Mouse (Mus musculus) liver, embryonic 14.5 days (tissue): Measurements from ENCODE around the gene Pnlip. TPM values are rescaled to one million over a fixed set of nuclear protein-coding genes. Genes with fewer than 3 reads are reported as not detected.

ENCODE experiments used
- ATAC-seq: fragments of 200-750 bp; cut with Nextera tagmentation; 2 replicates; pipeline ENCODE4 v1.8.0; 2017; ENCODE audit warnings: moderate number of reproducible peaks, mild to moderate bottlenecking, moderate library complexity; ENCODE audit not compliant: insufficient read depth
- DNase-seq, 3 experiments: peaks; one replicate each; pipeline ENCODE4 v3.0.0-alpha.2; 2012 to 2013; ENCODE audit warnings: low read depth in 3 of 3, low spot score in 3 of 3
- H3K27ac ChIP-seq: fragments of 300-500 bp; sonication (generic); 2 replicates; pipeline ENCODE4 v1.5.1; 2014; ENCODE audit warnings: moderate library complexity, mild to moderate bottlenecking, control low read depth, inconsistent platforms
- H3K27me3 ChIP-seq: fragments of 300-500 bp; sonication (generic); 2 replicates; pipeline ENCODE4 v1.6.1; 2014; ENCODE audit warnings: mild to moderate bottlenecking, low read length, moderate library complexity; ENCODE audit not compliant: control insufficient read depth, insufficient read depth
- H3K36me3 ChIP-seq: fragments of 300-500 bp; sonication (generic); replicated peaks from 2 replicates; pipeline ENCODE4 v1.6.1; 2014; ENCODE audit warnings: low read depth; ENCODE audit not compliant: control insufficient read depth, insufficient read depth
- H3K4me1 ChIP-seq, 2 experiments: fragments of 200-500 bp in 1 of 2; fragments of 300-500 bp in 1 of 2; sonication (generic) in 1 of 2; replicated peaks; 2 replicates each; pipeline ENCODE4 v1.6.1; 2012 to 2014; ENCODE audit warnings: antibody characterized with exemption in 1 of 2, inconsistent platforms in 1 of 2, low read length in 1 of 2; ENCODE audit not compliant: control insufficient read depth in 2 of 2, insufficient read depth in 2 of 2
- H3K4me2 ChIP-seq: fragments of 300-500 bp; sonication (generic); 2 replicates; pipeline ENCODE4 v1.6.1; 2014; ENCODE audit warnings: low read depth, mild to moderate bottlenecking, control low read depth, moderate library complexity
- H3K4me3 ChIP-seq, 2 experiments: fragments of 200-500 bp in 1 of 2; fragments of 300-500 bp in 1 of 2; sonication (generic) in 1 of 2; 2 replicates each; pipeline ENCODE4 v1.5.1; 2012 to 2014; ENCODE audit warnings: low read depth in 2 of 2, low read length in 2 of 2, mild to moderate bottlenecking in 2 of 2, control low read depth in 1 of 2, inconsistent platforms in 1 of 2, moderate library complexity in 1 of 2; ENCODE audit not compliant: insufficient read depth in 1 of 2
- H3K9ac ChIP-seq: fragments of 300-500 bp; sonication (generic); replicated peaks from 2 replicates; pipeline ENCODE4 v1.6.1; 2014; ENCODE audit warnings: mild to moderate bottlenecking, control low read depth, moderate library complexity
- H3K9me3 ChIP-seq: fragments of 300-500 bp; sonication (generic); 2 replicates; pipeline ENCODE4 v1.6.1; 2016; ENCODE audit warnings: low read length, mixed read lengths; ENCODE audit not compliant: control insufficient read depth
- CTCF ChIP-seq: IDR thresholded peaks from 2 replicates; pipeline ENCODE4 v1.5.1; 2016; ENCODE audit warnings: antibody characterized with exemption, low read depth, control low read depth
- EP300 ChIP-seq: IDR thresholded peaks from 2 replicates; pipeline ENCODE4 v1.6.1; 2016; ENCODE audit warnings: antibody characterized with exemption, low read depth
- WGBS: fragments of 180-500 bp; shearing (Covaris S2); extraction: QIAGEN DNeasy Blood & Tissue Kit; methylation state at CpG from one replicate; pipeline ENCODE4 v1.1.7; 2014; ENCODE audit not compliant: insufficient replicate concordance; 5-methylcytosine and 5-hydroxymethylcytosine counted together
- polyA plus RNA-seq, 2 experiments: library from polyadenylated mRNA; depleted of rRNA in 1 of 2; stranded (reverse) in 1 of 2; unstranded in 1 of 2; fragments of >200 nt; fragmentation: Nextera tagmentation in 1 of 2; extraction: Ambion mirVana in 1 of 2; gene quantifications; 2 replicates each; pipeline versions ENCODE4 v1.2.1 to v1.2.3; 2012 to 2014

The Pnlip gene
- polyA plus RNA-seq, 2 experiments, result not detected

DNA sequence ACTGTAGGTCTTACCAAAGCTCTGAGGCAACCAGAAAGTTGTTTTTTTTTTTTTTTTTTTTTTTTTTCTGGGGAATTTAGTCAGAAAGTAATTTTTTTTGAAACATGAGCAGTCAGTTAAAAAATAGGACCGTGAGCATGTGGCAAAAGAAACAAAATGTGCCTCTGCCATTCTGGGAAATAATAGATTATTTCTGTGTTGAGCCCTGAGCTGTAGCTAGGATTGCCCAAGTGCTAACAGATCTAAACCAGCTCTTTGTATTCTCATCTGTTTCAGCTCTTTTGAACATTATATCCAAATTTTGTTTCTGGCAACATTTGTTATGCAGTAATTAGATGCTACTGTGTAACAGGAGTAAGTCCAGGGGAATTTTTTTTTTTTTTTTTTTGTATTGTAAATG is 30.7 kb upstream of the Pnlip start:
- H3K4me3 ChIP-seq, result no peak overlapping the region
- TF ChIP-seq CTCF (no peak), EP300 (no peak)
- H3K27ac ChIP-seq, result no peak overlapping the region
- DNase-seq (no peak), ATAC-seq (no peak)
- no peaks in the 10 kb centered on the region for H3K27me3 ChIP-seq
- 46% methylated on average over 1 of the region's 1 CpGs for WGBS
- H3K9ac ChIP-seq, result no peak overlapping the region
- no peak overlapping the region for H3K4me2 ChIP-seq
- no peaks in the 10 kb centered on the region for H3K36me3 ChIP-seq
- no peaks in the 10 kb centered on the region for H3K4me1 ChIP-seq
- no peaks in the 10 kb centered on the region for H3K9me3 ChIP-seq

DNA sequence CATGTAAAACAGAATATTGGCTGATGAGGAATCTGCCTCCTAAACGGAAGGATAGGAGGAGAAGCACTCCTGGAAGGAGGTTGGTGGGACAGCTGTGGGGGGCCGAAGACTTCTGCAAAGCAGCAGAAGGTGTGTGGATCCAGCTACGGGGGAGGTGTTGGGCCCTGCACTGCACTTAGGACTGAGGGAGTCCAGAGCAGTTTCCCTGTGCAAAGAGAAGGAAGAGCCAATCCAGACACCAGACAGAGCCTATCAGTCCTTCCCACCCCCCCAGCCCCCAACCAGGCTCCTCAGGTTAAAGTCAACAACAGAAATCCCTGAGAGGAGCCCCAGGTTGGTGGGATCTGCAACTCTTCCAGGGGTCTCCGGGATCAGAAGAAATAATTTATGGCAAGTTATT is 27.5 kb upstream of the Pnlip start:
- H3K36me3 ChIP-seq, result no peaks in the 10 kb centered on the region
- TF ChIP-seq CTCF (no peak), EP300 (no peak)
- no peak overlapping the region for H3K9ac ChIP-seq
- WGBS, result 48% methylated on average over 4 of the region's 4 CpGs
- H3K4me3 ChIP-seq, result no peak overlapping the region
- no peak for DNase-seq
- H3K4me2 ChIP-seq, result no peak overlapping the region
- no peaks in the 10 kb centered on the region for H3K27me3 ChIP-seq
- no peaks in the 10 kb centered on the region for H3K4me1 ChIP-seq
- no peaks in the 10 kb centered on the region for H3K9me3 ChIP-seq
- no peak for ATAC-seq
- H3K27ac ChIP-seq, result no peak overlapping the region

DNA sequence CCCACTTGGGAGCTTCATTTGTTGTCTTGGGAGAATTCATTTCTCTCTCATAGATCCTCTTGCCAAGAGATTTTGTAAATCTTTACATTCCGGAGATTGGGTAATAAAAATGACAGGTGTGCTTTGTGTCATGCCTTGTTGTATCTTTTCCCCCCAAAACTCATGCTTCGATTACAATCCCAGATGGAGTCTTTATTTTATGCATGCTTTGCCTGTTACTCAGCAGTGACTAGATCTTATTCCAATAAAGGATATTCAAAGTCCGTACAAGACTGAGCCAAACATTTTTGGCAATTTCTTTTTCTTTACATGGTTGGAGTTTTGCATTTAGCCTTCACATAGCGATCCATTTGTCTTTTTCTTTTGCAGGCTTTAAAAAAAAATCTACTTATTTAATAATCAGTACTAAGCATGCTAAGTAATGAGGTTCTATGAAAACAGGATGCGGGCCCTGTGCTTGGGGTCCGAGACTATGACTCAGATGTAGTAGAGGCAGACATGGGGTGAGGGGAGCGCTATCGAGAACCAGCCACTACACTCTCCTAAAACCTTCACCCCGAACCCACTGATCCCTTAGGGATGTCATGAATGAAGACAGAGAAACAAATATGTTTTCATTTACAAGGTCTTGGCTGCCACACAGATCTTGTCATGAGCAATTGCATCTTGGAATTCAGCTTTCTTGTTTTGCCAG is 26.9 kb upstream of the Pnlip start:
- H3K27ac ChIP-seq, result no peak overlapping the region
- no peaks in the 10 kb centered on the region for H3K4me1 ChIP-seq
- no peak overlapping the region for H3K9ac ChIP-seq
- H3K9me3 ChIP-seq, result no peaks in the 10 kb centered on the region
- TF ChIP-seq CTCF (no peak), EP300 (no peak)
- H3K4me3 ChIP-seq, result no peak overlapping the region
- ATAC-seq (no peak), DNase-seq (no peak)
- 74% methylated on average over 9 of the region's 9 CpGs for WGBS
- no peak overlapping the region for H3K4me2 ChIP-seq
- H3K27me3 ChIP-seq, result no peaks in the 10 kb centered on the region
- H3K36me3 ChIP-seq, result no peaks in the 10 kb centered on the region

DNA sequence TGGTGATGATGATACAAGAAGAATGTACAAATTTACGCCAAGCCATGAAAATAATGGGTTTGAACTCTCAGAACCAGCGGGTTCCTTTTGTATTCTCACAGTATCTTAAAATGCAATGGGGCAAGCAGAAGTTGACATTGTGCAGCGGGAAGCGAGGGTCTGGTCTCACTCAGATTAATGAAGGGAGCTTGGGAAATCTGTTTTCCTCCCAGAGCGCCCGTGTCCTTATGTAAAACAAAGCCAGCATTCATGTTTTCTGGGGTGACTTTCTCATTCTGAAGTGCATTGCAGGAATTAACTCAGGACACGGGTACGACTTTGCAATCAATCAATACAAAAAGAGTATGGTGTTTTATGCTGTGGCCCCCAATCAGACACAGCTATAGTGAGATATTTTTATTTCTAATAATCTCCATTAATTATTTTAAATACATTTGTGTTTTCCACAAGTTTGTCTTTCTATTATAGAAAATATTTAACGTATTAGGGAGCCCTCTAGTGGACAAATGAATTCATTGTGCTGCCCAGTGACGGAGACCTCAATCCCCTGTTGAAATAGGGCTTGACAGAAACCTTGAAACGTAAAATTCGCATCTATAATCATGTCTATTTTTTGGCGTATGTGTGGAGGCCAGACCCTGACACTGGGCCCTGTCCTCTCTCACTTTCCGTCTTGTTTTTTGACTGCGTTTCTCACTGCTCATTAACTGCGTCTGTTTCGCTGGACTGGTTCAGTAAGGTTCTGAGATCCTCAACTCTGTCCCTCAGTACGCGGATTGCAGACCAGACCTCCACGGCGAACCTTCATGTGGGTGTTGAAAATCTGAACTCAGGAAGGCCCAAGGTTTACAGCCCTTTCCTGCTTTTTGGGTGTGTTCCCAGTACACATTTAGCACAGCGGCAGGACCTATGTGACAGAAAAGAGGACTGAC is 24.6 kb upstream of the Pnlip start:
- peak; percentile 33; the same call in 1 of the 2 replicates for TF ChIP-seq CTCF
- no peak for TF ChIP-seq EP300
- 43% methylated on average over 22 of the region's 22 CpGs for WGBS
- Histone ChIP-seq H3K27ac (no peak overlapping the region), H3K4me1 (no peaks in the 10 kb centered on the region), H3K9ac (no peak overlapping the region), H3K4me2 (no peak overlapping the region), H3K4me3 (no peak overlapping the region), H3K27me3 (no peaks in the 10 kb centered on the region), H3K36me3 (no peaks in the 10 kb centered on the region), H3K9me3 (no peaks in the 10 kb centered on the region)
- DNase-seq (no peak), ATAC-seq (no peak)

DNA sequence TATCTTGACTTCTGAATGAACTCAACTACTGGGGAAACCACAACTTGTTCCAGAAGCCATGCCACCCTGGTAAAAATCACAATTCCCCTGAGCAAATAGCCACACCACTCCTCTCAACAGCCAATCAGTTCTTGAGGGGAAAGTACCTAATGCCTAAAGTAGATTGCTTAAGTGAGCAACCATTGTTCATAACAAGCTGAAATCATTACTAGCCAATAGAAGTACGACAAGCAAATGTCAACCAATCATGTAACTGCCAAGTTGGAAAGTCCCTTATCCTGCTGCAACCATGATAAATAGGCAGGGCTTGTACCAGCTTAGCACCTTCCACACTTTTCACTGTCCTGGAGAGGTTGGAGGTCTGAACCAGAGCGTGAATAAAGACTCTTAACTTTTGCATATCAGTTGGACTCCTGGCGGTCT is 22.9 kb upstream of the Pnlip start:
- no peaks in the 10 kb centered on the region for H3K27me3 ChIP-seq
- H3K36me3 ChIP-seq, result no peaks in the 10 kb centered on the region
- H3K4me3 ChIP-seq, result no peak overlapping the region
- no peak overlapping the region for H3K4me2 ChIP-seq
- no peaks in the 10 kb centered on the region for H3K4me1 ChIP-seq
- TF ChIP-seq CTCF, result no peak
- no peak for TF ChIP-seq EP300
- H3K27ac ChIP-seq, result no peak overlapping the region
- 59% methylated on average over 3 of the region's 3 CpGs for WGBS
- ATAC-seq, result no peak
- no peak overlapping the region for H3K9ac ChIP-seq
- DNase-seq, result no peak
- H3K9me3 ChIP-seq, result no peaks in the 10 kb centered on the region
